Mouse (Mus musculus) heart, embryonic 15.5 days (tissue): ENCODE measurements around the gene Pak6. TPM values are rescaled to one million over a fixed set of nuclear protein-coding genes. Genes with fewer than 3 reads are reported as not detected.

ENCODE experiments used
- ATAC-seq: fragments of 200-750 bp; cut with Nextera tagmentation; replicated peaks from 2 replicates; pipeline ENCODE4 v1.8.0; 2017; ENCODE audit warnings: low read depth, moderate TSS enrichment; ENCODE audit not compliant: insufficient number of reproducible peaks, insufficient read depth, low FRiP score
- H3K27ac ChIP-seq: fragments of 300-500 bp; sonication (generic); 2 replicates; pipeline ENCODE4 v1.5.1; 2015; ENCODE audit warnings: mild to moderate bottlenecking, inconsistent platforms
- H3K27me3 ChIP-seq: fragments of 300-500 bp; sonication (generic); 2 replicates; pipeline ENCODE4 v1.6.1; 2015; ENCODE audit warnings: inconsistent platforms
- H3K36me3 ChIP-seq: fragments of 300-500 bp; sonication (generic); 2 replicates; pipeline ENCODE4 v1.6.1; 2015; ENCODE audit warnings: mild to moderate bottlenecking, inconsistent platforms
- H3K4me1 ChIP-seq: fragments of 300-500 bp; sonication (generic); replicated peaks from 2 replicates; pipeline ENCODE4 v1.6.1; 2015; ENCODE audit warnings: inconsistent platforms
- H3K4me2 ChIP-seq: fragments of 300-500 bp; sonication (generic); 2 replicates; pipeline ENCODE4 v1.6.1; 2015; ENCODE audit warnings: inconsistent platforms, mild to moderate bottlenecking, moderate library complexity
- H3K4me3 ChIP-seq: fragments of 300-500 bp; sonication (generic); 2 replicates; pipeline ENCODE4 v1.5.1; 2015; ENCODE audit warnings: mild to moderate bottlenecking, inconsistent platforms
- H3K9ac ChIP-seq: fragments of 300-500 bp; sonication (generic); 2 replicates; pipeline ENCODE4 v1.6.1; 2015; ENCODE audit warnings: mild to moderate bottlenecking, inconsistent platforms
- H3K9me3 ChIP-seq: fragments of 300-500 bp; sonication (generic); replicated peaks from 2 replicates; pipeline ENCODE4 v1.6.1; 2016; ENCODE audit warnings: inconsistent platforms
- WGBS: fragments of 180-500 bp; shearing (Covaris S2); methylation state at CpG from one replicate; pipeline ENCODE4 v1.1.7; 2015; ENCODE audit warnings: mixed read lengths; 5-methylcytosine and 5-hydroxymethylcytosine counted together
- polyA plus RNA-seq: library from polyadenylated mRNA; unstranded; fragments of >200 nt; fragmentation: Nextera tagmentation; extraction: Ambion mirVana; gene quantifications from 2 replicates; pipeline ENCODE4 v1.2.1, GENCODE M21; 2015

Pak6 gene
- polyA plus RNA-seq, 1 experiment from 2014 or later, result 10.1 TPM

GRCm38 (mm10) chr2:118700179-118701062, 37.3 kb downstream of the Pak6 start:
- H3K27ac ChIP-seq, result no peak overlapping the region
- H3K9ac ChIP-seq, result no peak overlapping the region
- H3K9me3 ChIP-seq, result no peaks in the 10 kb centered on the region
- 4% methylated on average over 32 of the region's 32 CpGs for WGBS
- no peaks in the 10 kb centered on the region for H3K36me3 ChIP-seq
- ATAC-seq, result no peak
- peaks cover 86% of the 10 kb centered on the region for H3K4me1 ChIP-seq
- H3K4me3 ChIP-seq, result peak overlapping the region; percentile 29
- peaks cover 68% of the 10 kb centered on the region for H3K27me3 ChIP-seq
- H3K4me2 ChIP-seq, result peak overlapping the region; percentile 59

DNA sequence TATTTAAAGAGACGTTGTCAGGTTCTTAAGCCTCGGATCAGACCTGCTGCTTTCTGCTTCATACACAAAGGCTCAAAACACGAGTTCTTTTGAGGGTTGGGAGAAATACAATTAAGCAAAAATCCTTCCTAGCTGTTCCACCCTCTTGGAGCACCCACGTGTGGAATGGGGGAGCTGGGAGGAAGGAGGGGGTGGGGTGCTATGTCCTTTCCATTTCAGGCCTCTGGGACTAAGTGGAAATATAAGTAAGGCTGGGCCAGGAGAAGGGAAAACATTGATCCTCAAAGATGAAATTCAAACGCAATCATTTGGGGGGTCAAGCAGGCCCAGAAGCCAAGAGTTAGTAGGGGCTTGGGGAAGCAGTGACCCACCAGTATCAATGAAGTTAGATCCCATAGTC, 38.1 kb downstream of the Pak6 start:
- ATAC-seq, result no peak
- H3K36me3 ChIP-seq, result no peaks in the 10 kb centered on the region
- no peak overlapping the region for H3K27ac ChIP-seq
- peaks cover 71% of the 10 kb centered on the region for H3K27me3 ChIP-seq
- WGBS, result 24% methylated on average over 5 of the region's 5 CpGs
- no peaks in the 10 kb centered on the region for H3K9me3 ChIP-seq
- H3K4me3 ChIP-seq, result no peak overlapping the region
- peaks cover 87% of the 10 kb centered on the region for H3K4me1 ChIP-seq
- peak overlapping the region; percentile 13; the same call in 1 of the 2 replicates for H3K9ac ChIP-seq
- H3K4me2 ChIP-seq, result peak overlapping the region; percentile 59

DNA sequence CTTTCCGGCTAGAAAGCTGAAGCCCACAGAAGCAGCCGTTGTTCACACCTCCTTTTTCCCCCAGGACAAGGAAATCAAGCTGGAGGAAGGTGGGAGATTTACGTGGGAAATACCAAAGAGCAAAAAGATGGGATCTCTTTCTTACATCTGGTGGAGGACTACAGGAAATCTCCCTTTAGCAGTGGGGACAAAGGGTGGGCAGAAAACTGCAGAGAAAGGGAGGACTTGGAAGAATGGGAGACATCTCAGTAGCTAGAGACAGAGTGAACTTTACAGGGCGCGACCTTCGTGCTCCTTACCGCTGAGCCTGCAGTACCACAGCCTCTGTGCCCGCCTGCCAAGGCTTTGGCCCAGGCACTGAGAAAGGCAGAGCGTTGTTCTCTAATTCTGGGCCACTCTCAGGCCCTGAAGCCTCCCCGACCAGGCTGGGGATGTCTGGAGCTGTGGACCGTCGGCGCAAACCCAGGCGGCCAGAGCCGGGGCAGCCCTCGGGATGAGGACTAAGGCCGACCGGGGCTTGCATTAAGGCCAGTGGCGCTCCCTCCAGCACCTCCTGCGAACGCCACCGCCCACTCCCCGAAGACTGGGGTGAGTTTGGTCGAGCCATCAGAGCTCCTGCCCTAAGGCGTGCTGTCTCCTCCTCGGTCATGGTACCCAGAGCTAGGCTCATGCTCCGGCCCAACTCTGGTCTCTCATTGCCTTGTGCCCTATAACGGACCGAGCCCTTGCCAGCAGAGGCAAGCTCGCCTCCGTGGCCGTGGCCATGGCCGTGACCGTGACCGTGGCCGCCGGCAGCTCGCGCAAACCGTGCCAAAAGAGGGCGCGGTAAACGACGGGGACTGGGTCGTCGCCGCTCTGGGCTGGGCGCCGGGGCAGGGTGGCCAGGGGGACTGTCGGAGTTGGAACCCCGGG, 39.1 kb downstream of the Pak6 start:
- no peak for ATAC-seq
- Histone ChIP-seq H3K27ac (0 out of 2 replicates have a peak overlapping the region, but pooled peaks have one; percentile 2), H3K9ac (peak overlapping the region; percentile 71), H3K4me3 (peak overlapping the region; percentile 55), H3K27me3 (peaks cover 76% of the 10 kb centered on the region), H3K4me1 (peaks cover 87% of the 10 kb centered on the region), H3K36me3 (no peaks in the 10 kb centered on the region), H3K9me3 (no peaks in the 10 kb centered on the region), H3K4me2 (peak overlapping the region; percentile 89)
- 15% methylated on average over 51 of the region's 51 CpGs for WGBS

DNA sequence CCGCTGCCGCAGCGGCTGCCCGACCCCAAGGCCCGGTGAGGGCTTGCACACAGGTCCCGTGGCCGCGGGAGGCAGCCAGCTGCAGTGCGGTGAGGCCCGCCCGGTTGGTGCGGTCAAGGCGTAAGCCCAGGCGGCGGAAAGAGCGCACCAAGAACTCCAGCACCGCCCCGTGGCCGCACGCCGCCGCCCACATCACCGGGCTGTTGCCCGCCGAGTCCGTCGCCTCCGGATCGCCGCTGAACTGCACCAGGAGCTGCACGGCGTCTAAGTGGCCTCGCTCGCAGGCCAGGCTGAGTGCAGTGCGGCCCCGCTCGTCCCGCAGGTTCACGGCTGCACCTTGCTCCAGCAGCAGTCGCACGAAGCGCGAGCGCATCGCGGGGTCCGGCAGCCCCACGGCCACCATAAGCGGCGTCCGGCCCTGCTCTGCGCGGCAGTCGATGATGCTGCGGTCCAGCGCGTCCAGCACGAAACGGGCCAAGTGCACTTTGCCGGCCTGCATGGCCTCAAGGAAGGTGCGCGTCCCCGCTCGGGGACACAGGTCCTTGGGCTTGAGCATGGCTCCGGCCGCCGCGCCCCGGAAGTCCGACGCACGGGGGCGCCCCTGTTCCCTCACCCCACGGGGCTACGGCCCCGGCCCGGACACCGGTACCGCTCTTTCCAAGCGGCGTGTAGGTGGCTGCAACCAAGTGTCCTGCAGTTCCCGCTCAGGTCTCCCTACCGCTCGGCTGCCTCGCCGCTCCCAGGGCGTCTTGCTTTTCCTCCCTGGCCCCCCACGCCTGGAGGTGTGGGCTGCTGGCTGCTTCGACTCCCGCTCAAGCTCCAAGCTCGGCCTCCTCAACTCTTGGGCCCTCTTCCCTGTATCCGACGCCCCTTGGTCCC, 40.0 kb downstream of the Pak6 start:
- Histone ChIP-seq H3K36me3 (no peaks in the 10 kb centered on the region), H3K4me2 (peak overlapping the region; percentile 89), H3K9ac (peak overlapping the region; percentile 71), H3K27ac (peak overlapping the region; percentile 48), H3K4me3 (peak overlapping the region; percentile 55), H3K9me3 (no peaks in the 10 kb centered on the region), H3K4me1 (peaks cover 79% of the 10 kb centered on the region), H3K27me3 (peaks cover 81% of the 10 kb centered on the region)
- under 1% methylated on average over 93 of the region's 93 CpGs for WGBS
- ATAC-seq, result peak; percentile 54

- Histone ChIP-seq H3K27ac (peak within 1 kb of the TSS; percentile 48), H3K9me3 (no peaks in the 10 kb centered on the region), H3K4me1 (peaks cover 85% of the 10 kb centered on the region), H3K4me2 (peak within 1 kb of the TSS; percentile 89), H3K4me3 (peak within 1 kb of the TSS; percentile 55), H3K27me3 (peaks cover 89% of the 10 kb centered on the region), H3K36me3 (no peaks in the 10 kb centered on the region), H3K9ac (peak within 1 kb of the TSS; percentile 71)
- ATAC-seq, result 0 out of 2 replicates have a peak, but pooled peaks have one; percentile 4
- 3% methylated on average over 50 of the region's 50 CpGs for WGBS
These were observed 41.0 kb downstream of the Pak6 start, which contains the start of gene Ankrd63 for GRCm38 (mm10) chr2:118703913-118704730. Gene Ankrd63 (minus strand): TSS chr2:118703963.

- H3K36me3 ChIP-seq, result no peaks in the 10 kb centered on the region
- H3K4me2 ChIP-seq, result no peak overlapping the region
- ATAC-seq, result peak; percentile 48
- WGBS, result 10% methylated on average over 6 of the region's 6 CpGs
- no peaks in the 10 kb centered on the region for H3K9me3 ChIP-seq
- H3K4me1 ChIP-seq, result peaks cover 84% of the 10 kb centered on the region
- no peak overlapping the region for H3K4me3 ChIP-seq
- no peak overlapping the region; the same call in 1 of the 2 replicates for H3K9ac ChIP-seq
- peaks cover 83% of the 10 kb centered on the region for H3K27me3 ChIP-seq
- H3K27ac ChIP-seq, result peak overlapping the region; percentile 58
These were observed 43.3 kb downstream of the Pak6 start for GRCm38 (mm10) chr2:118706436-118706835.

DNA sequence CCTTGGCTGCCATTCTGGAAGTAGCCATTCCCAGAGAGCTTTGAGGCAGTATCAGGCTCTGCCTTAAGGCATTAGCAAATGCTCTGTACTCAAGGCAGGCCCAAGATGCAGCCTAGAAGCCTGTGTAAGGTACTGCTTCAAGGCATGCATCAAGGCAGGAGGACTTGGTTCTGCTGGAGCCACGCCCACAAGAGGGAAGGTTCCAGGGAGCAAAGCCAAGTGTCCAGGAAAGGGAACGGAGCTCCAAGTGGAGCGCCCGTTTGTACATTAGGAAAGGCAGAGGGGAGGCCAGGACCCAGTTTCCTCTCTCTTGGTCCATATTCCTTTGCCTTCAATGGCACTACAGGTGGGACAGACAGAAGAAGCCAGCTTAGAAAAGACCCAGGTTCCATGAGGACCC, 45.4 kb downstream of the Pak6 start:
- peaks cover 76% of the 10 kb centered on the region for H3K4me1 ChIP-seq
- H3K9me3 ChIP-seq, result no peaks in the 10 kb centered on the region
- no peaks in the 10 kb centered on the region for H3K36me3 ChIP-seq
- ATAC-seq, result no peak
- no peak overlapping the region for H3K4me3 ChIP-seq
- no peak overlapping the region for H3K27ac ChIP-seq
- 67% methylated on average over 4 of the region's 4 CpGs for WGBS
- H3K9ac ChIP-seq, result no peak overlapping the region
- no peak overlapping the region for H3K4me2 ChIP-seq
- peaks cover 74% of the 10 kb centered on the region for H3K27me3 ChIP-seq

GRCm38 (mm10) chr2:118709655-118710221, 46.6 kb downstream of the Pak6 start:
- H3K9me3 ChIP-seq, result no peaks in the 10 kb centered on the region
- no peak overlapping the region for H3K9ac ChIP-seq
- peaks cover 62% of the 10 kb centered on the region for H3K27me3 ChIP-seq
- peaks cover 67% of the 10 kb centered on the region for H3K4me1 ChIP-seq
- no peak for ATAC-seq
- H3K36me3 ChIP-seq, result no peaks in the 10 kb centered on the region
- no peak overlapping the region for H3K4me3 ChIP-seq
- no peak overlapping the region for H3K4me2 ChIP-seq
- WGBS, result 54% methylated on average over 4 of the region's 4 CpGs
- no peak overlapping the region for H3K27ac ChIP-seq

DNA sequence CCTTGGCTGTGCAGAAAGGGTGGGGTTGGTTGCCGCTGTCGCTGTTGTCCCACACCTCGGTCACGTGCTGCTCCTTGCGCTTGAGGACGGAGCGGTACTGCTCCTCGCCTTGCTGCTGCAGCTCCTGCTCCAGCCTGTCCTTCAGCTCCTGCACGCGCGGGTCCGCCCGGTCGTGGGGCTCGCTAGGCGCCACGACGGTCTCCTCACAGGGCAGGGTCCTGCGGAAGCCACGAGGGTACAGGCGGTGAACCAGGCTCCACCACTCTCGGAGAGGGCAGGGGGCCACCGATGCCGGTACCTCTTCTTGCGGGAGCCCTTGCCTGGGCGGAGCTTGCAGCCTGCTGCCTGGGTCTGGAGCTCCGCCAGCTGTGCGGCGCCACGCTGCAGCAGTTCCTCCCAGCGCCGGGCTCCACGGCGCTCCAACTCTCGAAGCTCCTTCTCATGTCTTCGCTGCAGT, 48.0 kb downstream of the Pak6 start:
- H3K4me1 ChIP-seq, result peaks cover 64% of the 10 kb centered on the region
- peak overlapping the region; percentile 47 for H3K4me3 ChIP-seq
- H3K4me2 ChIP-seq, result peak overlapping the region; percentile 89
- H3K9me3 ChIP-seq, result no peaks in the 10 kb centered on the region
- WGBS, result under 1% methylated on average over 36 of the region's 36 CpGs
- peaks cover 48% of the 10 kb centered on the region for H3K27me3 ChIP-seq
- 0 out of 2 replicates have a peak, but pooled peaks have one; percentile 24 for ATAC-seq
- peak overlapping the region; percentile 54 for H3K9ac ChIP-seq
- H3K36me3 ChIP-seq, result no peaks in the 10 kb centered on the region
- H3K27ac ChIP-seq, result no peak overlapping the region
